Mouse (Mus musculus) ES-E14 (cell line): ENCODE measurements around the gene Dlgap1.

Experiments
- CHD2 ChIP-seq: IDR thresholded peaks from 2 replicates; pipeline ENCODE4 v1.6.1; 2014; ENCODE audit warnings: mild to moderate bottlenecking, low read depth, low read length, inconsistent platforms
- MAFK ChIP-seq: IDR thresholded peaks from 2 replicates; pipeline ENCODE4 v1.6.1; 2014; ENCODE audit warnings: mild to moderate bottlenecking, low read depth, low read length, inconsistent platforms; ENCODE audit not compliant: insufficient read depth
- ZC3H11A ChIP-seq: IDR thresholded peaks from 2 replicates; pipeline ENCODE4 v1.6.1; 2012; ENCODE audit warnings: low read depth, mild to moderate bottlenecking, inconsistent platforms, low read length, borderline replicate concordance
- ZNF384 ChIP-seq: IDR thresholded peaks from 2 replicates; pipeline ENCODE4 v1.6.1; 2012; ENCODE audit warnings: low read depth, low read length, inconsistent platforms

DNA sequence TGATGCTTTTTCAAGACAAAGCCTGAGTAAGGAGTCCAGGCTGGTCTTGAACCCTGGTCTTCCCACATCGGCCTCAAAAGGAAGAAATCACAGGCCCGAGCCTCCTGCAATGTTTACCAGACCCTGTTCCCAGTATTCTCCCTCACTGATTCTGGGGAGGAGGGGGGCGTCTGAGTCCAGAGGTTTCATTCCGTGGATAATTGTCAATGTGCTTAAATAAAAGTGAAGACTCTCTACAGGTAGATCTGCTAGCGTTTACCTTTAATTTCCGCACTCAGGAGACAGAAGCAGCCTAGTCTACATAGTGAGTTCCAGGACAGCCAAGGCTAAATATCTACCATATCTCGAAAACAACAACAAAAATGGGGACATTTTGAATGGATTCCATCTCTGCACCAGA lies 785.8 kb downstream of the Dlgap1 start:
- TF ChIP-seq MAFK = no peak
- TF ChIP-seq CHD2 = no peak
- no peak for TF ChIP-seq ZC3H11A
- no peak for TF ChIP-seq ZNF384
